Mouse (Mus musculus): ENCODE data around the gene Fam78a.

Fam78a gene

DNA sequence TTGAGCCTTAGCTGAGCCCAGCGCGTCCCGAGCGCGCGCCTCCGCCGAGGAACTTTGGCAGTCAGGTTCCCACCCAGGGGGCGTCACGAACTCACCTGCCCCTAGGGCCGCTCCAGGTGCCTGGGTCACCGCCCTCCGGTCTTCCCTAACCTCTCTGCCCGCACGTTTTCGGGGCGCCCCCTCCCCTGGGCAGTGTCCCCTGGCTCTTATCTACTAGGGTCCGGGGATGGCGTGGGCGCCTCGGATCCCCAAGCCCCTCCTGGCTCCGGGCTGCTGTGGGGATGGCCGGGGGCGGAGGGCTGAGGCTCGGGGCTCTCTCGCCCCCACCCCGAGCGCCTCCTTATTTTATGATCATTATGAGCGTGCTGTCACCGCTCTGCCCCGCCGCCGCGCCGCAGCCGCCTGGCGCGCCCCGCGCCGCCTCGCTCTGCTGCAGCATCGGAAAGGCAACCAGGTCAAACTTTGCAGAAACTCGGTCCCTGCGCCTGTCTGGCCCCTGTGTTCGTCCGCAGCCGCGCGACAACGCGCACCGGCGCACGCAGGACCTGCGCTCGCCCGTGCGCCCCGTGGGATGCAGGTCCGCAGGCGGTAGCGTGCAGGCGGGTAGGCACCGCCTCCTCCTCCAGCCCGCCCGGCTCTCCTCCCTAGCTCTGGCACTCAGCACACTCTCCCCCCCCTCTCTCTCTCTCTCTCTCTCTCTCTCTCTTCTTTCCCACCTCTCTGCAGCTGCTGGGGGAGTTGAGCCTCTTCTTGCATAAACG lies at the start of gene Fam78a:
Fam78a (minus strand) TSS at position 747 of the 761 bp plus-strand sequence.
- TF ChIP-seq GATA4 (IDR thresholded peaks at IDR 0.05; ENCODE audit: insufficient replicate concordance, low read length) = no peak

DNA sequence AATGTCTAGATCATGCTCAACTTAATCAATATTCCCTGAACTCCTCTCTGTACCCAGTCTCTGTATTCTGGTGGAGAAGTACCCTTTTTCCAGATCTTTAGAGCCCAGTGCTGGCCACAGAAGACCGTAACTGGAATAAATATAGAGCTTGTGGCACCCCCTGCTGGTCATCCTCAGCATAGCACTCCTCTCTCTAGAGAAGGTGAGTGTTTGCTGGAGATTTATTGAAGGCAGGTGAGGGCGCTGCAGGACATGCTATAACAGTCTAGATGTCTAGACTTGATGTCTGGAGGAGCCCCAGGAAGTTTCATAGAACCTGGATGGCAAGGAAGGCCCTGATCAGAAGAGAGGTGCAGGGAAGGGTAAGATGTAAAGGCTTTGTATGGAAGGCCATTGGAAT lies 49.4 kb upstream of the Fam78a start:
- no peak for TF ChIP-seq GATA4 (IDR thresholded peaks at IDR 0.05; ENCODE audit: insufficient replicate concordance, low read length)

DNA sequence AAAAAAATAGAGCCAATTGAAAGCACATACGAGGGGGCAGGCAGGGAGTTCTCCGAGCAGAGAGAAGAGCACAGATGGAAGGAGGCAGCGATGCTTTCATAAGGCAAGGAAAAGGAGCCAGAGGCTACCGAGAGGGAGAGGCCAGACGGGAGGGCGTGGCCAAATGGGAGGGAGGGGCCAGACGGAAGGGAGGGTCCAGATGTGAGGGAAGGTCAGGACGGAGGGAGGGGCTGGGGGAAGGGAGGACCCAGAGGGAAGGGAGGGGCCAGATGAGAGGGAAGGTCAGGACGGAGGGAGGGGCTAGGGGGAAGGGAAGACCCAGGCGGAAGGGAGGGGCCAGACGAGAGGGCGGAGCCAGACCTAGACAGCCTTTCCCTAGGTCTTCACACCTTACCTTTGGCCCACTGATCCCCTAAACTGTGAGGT lies 47.9 kb upstream of the Fam78a start:
- TF ChIP-seq GATA4 (IDR thresholded peaks at IDR 0.05; ENCODE audit: insufficient replicate concordance, low read length) = no peak

DNA sequence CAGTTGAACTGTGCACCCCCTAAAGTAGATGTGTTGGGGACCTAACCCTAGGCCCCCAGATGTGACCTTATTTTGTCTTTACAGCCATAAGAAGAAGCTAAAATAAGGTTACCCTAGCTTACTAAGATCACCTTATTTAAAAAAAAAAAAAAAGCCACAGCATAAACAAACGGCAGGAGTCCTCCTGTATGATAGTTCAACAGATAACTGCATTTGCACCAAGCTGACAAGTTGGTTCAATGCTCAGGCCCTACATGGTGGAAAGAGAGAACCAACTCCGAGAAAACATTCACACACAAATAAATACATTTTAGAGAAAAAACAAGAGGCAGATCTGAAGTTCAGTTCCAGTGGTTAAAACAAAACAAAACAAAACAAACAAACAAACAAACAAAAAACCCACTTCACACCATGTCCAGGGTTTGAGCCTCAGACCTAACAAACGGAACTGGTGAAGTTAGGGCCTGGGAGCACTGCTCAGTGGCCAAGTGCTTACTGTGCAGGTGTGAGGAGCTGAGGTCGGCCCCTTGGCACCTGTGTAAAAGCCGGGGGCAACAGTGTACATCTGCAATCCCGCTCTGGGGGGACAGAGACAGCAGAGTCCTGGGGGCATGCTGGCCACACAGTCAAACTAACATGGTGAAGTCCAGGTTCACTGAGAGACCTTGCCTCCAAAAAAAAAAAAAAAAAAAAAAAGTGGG lies 47.4 kb upstream of the Fam78a start:
- no peak for TF ChIP-seq GATA4 (IDR thresholded peaks at IDR 0.05; ENCODE audit: insufficient replicate concordance, low read length)

DNA sequence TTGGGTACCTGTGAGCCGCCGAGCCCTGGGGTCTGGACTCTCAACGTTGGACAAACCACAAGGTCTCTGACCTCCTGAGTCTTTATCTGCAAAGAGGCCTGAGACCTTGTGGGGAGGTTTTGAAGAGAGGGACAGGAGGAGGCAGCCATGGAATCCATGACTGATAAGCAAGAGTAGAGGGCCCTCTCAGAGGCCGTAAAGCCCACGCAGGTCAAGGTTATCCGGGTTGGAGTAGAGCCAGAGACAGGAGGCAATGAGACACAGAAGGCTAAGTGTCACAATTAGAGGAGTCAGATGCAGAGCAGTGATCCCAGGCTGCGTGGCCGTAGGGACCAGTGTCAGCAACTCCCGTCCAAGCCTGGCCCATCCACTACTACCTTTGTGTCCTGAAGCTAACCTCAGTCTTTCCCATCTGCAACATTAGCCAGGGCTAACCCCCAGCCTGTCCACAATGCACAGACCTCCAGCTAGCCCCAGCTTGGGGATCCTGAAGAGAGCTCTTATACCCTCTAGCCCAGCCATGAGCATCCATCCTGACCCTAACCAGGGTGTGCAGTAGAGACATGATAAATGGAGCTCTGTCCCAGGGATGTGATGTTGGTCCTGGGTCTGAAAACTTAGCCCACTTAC lies 46.7 kb upstream of the Fam78a start:
- no peak for TF ChIP-seq GATA4 (IDR thresholded peaks at IDR 0.05; ENCODE audit: insufficient replicate concordance, low read length)

DNA sequence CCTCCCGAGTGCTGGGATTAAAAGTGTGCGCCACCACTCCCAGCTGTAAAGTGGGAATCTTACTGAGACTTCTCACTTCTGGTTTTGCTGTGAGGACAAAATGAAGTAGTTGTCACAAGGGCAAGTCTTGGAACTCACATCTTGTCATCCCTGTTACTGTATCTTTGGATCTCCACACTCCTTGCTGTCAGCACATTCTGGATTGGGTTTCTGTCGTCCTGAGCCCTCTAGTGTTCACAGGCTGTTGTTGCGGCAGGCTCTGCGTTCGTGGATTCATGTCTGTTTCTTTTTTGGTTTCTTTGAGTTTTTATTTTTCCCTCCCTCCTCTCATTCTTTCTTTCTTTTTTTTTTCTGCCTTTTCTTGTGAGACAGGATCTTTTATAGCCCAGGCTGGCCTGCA lies 45.8 kb upstream of the Fam78a start:
- no peak for TF ChIP-seq GATA4 (IDR thresholded peaks at IDR 0.05; ENCODE audit: insufficient replicate concordance, low read length)

DNA sequence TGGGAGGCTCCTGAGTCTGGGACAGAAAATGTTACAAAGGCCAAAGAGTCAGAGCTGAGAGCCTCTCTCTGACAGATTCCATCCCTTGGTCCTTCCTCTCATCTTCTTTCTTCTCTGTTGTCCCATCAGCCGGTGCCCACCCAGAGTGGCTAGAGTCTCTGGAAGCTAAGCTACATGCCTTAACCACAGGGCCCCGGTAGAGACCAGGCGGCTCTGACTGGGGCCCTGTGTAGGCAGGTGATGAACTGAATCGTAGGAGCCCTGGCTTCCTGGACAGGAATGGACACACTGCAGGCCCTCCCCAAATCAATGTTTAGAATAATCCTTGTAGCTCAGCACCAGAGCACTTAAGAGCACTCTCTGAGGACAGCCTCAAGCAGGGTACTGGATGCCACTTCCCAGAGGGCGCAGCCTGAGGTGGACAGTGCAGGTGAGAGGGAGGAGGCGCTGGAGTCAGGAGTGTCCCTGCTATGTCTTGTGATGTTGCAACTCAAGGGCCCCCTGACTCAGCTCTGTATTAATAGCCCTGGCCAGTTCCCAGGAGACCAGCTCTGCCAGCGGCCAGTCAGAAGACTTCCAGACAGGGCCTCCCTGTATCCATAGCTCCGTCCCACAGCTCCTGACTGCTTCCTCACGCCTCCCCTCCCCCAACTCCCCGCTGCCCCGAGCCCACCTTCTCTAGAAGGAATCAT lies 44.9 kb upstream of the Fam78a start:
- TF ChIP-seq GATA4 (IDR thresholded peaks at IDR 0.05; ENCODE audit: insufficient replicate concordance, low read length) = no peak

DNA sequence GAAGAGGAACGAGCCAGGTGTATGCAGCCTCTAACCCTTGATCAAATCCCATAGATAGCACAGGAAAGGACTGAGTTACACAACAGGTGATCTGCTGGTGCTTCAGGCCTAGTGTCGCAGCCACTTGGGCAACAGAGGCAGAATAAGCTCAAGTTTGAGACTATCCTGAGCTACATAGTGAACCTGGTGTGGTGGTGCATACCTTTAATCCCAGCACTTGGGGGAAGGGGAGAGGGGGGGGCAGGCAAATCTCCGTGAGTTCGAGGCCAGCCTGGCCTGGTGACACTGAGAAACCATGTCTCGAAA lies 43.8 kb upstream of the Fam78a start:
- TF ChIP-seq GATA4 (IDR thresholded peaks at IDR 0.05; ENCODE audit: insufficient replicate concordance, low read length) = no peak

DNA sequence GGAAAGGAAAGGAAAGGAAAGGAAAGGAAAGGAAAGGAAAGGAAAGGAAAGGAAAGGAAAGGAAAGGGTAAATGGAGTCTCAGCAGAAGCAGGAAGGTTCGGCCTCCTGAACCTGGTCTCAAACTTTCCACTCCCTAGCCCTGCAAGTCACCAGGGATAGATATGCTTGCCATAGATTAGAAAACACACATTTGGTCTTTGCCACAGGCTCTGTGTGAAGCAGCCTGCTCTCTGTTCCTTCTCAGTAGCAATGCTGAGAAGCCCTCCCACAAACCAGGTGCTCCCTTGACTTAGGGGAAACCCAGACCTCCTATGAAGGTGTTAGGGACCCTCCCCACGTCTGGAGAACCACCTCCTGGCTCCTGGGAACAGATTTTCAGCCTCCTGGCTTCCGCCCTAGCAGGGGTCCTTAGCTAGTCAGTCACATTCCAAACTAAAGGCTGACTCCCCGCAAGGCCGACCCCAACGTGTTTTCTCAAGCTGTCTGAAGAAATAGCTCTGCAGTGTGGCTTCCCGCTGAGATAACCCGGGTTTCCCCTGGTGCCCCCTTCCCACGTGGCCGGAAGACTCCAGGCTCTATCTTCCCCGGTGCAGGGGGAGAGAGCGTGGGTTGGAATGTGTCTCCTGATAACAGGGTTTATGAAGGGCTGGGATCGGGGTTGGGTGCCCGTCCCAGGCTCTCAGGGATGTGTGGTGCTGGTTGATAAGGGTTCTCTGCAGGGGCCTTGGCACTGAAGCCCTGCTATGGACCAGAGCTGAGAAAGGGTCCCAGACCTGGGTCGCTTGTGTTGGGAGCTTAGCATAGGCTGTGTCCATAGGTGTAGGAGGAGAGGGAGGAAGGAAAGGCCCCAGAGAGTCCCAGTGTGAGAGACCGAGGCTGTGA lies 43.2 kb upstream of the Fam78a start:
- TF ChIP-seq GATA4 (IDR thresholded peaks at IDR 0.05; ENCODE audit: insufficient replicate concordance, low read length) = peak; percentile 98

DNA sequence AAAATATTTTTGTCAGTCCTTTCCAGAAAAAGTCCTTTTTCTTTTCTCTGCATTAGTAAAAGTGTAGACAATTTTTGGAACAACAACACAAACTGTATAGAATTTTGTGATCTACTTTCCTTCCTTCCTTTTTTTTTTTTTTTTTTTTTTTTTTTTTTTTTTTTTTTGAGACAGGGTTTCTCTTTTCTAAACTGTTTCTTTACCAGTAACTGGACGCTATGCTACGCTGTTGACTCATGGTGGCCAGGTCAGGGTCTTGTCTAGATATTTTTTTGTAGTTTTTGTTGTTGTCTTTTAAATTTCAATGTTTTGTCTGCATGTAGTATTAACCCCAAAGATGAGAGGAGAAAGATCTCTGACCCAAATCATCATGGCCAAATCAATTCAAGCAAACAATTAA lies 37.1 kb upstream of the Fam78a start:
- no peak for TF ChIP-seq GATA4 (IDR thresholded peaks at IDR 0.05; ENCODE audit: insufficient replicate concordance, low read length)

DNA sequence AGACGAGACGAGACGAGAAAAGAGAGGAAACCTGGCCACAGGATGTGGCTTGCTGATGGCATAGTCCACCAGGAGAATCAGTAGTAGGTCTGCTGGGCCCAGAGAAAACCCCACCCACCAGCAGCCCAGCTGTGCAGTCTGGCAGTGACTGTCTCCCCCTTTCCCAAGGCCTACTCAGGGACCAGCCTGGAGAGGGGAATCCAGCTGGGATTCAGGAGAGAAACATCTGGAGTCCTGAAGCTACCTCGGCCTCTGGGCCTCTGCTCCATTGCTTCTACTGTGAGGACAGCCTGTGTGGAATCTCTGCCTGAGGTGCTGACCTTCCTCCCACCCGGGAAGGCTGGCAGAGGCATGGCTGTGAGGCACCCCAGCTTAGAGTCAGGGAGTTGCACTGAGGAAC lies 36.5 kb upstream of the Fam78a start:
- no peak for TF ChIP-seq GATA4 (IDR thresholded peaks at IDR 0.05; ENCODE audit: insufficient replicate concordance, low read length)

DNA sequence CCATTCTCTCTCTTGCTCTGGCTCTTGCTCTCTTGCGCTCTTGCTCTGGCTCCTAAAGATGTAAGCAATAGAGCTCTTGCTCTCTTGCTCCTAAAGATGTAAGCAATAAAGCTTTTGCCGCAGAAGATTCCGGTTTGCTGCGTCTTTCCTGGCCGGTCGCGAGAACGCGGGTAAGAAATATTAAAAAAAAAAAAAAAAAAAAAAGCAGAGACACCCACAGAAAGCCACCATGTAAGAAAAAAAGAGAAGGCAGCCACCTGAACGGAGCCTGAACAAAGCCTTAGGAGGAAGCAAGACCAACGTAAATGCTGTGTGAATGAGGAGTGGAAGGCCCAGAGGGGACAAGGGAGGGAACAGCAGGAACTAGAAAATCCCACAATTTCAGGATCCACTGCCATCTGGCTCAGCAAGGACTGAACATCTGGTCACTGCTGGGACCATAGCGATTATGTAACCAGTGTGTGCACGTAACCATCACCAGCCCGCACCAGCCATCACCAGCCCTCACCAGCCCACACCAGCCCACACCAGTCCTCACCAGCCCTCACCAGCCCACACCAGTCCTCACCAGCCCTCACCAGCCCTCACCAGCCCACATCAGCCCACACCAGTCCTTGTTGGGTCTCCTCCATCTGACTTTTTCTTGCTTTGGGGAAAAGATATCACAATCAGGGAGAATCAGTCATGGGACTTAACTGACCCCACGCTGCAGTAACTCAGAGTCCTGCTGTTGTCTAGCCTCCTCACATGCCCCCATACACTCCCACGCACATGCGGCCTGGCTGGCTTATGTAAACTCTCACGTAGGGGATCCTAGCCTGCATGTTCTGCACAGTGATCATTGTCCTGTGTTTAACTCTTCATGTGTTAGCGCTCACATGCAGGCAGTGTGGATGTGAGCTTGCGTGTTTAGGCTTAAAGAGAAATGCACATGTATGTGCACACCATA lies 35.4 kb upstream of the Fam78a start:
- TF ChIP-seq GATA4 (IDR thresholded peaks at IDR 0.05; ENCODE audit: insufficient replicate concordance, low read length) = no peak

DNA sequence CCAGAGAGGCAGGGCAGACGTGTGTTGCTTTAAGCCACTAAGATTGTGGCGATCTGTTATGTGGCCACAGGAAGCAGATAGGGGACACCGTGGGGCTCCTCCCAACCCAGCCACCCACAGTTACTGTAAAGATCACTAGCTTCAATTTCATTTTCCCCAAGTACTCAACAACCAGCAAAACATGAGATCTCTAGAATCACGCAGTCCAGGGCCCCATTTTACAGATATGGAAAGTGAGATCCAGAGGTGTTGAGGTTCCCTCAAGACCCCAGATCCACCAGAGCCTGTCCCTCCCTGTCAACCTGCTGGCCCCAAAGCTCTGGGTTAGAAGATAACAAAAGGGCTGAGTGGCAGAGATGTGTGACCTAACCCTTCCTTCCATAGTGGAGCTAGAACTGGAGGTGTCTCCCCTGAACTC lies 31.2 kb upstream of the Fam78a start:
- no peak for TF ChIP-seq GATA4 (IDR thresholded peaks at IDR 0.05; ENCODE audit: insufficient replicate concordance, low read length)

DNA sequence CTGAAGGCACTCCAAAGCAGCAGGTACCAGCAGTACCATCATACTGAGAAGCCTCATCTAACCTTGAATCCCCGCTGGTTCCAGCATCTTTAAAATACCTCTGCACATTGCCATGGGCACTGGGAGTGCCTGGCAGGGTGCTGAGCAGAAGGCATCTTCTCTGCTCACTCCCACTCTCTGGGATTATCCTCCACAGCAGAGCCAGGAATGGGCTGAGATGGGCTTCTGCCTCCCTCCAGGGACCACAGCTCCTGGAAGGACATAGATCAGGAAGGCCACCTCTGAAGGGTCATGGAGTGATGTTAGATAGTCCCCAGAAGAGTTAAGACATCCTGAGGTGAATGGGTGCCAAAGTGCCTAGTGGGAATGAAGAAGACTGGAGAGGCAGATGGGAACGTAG lies 27.9 kb upstream of the Fam78a start:
- TF ChIP-seq GATA4 (IDR thresholded peaks at IDR 0.05; ENCODE audit: insufficient replicate concordance, low read length) = no peak

Measured in liver, adult (tissue).